Mouse (Mus musculus): Measurements from ENCODE around the gene Aqp9.

The Aqp9 gene

DNA sequence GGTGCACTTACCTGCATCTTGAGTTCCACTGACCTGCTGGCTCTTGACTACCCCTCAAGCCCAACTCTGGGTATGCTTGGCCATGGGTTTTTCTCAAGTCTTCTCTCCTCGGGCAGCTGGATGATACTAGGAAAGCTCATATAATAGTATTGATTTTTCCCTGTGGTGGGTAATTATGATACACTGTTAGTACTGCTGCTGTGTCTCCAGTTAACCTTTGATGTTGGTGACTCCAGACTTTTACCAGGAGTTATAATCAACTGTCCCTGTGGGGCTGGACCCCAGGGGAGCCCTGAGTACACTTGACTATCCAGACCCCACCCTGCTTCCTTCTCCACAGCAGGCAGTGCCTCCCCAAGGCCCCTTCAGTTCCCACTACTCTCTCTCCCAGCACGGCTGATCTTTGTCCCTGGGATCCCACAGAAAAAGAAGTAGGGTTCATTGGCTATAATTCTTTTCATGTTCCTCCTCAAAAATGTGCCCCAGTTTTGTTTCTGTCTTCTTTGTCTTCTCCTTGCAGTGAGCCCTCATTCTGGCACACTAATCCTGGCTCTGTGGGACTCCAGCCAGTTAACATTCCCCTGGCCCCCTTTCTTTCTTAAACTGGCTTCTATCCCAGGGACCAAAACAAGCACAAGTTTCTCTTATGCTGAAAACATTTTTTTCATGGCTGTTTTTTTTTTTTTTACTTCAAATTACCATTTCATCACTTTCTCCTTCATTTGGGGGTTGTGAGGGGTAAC is 838 bp downstream of the Aqp9 start:
- no peak for DNase-seq (ENCODE audit: low spot score in 2 of 2)

DNA sequence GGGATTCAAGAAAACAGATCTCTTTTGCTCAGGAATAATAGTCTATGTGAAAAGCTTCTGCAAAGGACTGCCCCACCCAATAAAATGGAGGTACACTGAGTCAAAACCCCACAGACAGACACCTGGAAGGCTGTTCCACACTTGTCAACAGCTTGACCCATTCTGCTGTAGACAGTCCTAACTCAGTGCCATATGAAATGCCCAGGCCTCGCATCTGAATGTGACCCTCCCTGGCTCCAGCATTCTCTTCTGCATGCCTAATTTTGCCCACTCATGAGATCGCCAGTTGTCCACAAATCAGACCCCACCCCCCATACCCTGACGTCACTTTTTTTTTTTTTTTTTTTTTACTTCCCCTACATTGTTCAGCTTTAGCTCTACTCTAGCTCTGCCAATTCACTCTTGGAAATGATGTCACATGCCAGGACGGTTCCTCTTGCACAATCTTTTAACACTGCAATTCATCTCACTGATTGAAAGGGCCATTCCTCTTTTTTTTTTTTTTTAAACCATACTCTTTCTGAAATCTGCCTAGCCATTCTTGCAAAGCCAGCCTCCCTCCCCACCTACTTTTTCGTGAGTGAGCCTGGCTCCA is 1.5 kb downstream of the Aqp9 start:
- no peak for DNase-seq (ENCODE audit: low spot score in 2 of 2)

DNA sequence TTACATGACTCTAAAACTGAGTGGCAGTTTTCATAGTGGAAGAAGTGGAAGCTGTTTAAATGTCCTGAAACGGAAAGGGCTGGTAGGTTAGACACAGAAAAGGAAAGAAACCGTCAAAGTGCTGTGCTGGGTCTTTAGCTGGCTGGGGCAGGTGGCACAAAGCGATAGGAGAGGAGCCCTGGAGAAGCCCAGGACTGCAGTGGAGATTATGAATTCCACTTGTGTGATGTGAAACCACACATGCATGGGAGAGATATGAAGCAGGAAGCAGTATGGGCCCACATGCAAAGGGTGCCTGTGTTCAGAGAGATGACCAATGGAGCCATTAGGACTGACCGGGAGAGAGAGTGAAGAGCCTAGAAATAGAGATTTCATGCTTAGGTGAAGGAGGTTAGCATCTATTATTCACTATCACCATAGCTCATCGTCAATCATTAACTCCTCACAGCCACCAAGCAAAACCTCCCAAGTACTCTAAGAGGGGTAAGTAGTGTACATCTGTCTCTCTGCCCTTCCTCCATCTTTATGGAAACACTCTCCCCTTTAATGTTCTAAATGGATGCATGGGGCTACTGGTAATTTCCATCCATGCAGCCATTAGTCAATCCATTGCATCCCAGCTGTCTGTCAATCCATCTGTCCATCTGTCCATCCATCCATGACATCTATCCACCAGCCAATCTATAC is 2.3 kb downstream of the Aqp9 start:
- DNase-seq (ENCODE audit: low spot score in 2 of 2), result no peak

DNA sequence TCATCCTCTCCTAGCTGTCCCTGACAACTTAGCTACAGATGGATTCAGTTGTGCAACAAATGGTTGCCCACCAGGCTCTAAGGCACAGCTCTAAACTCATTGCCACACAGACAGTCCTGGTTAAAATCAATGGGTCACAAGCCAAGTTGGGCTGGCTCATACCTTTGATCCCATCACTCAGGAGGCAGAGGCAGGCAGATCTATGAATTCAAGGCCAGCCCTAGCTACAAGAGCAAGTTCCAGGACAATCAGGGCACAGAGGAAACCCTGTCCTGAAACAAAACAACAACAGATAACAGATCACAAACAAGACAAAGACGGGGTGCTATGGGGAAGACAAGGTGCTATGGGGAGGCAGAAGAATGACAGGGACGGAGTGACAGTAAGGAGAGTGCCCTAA is 3.0 kb downstream of the Aqp9 start:
- DNase-seq (ENCODE audit: low spot score in 2 of 2), result no peak

DNA sequence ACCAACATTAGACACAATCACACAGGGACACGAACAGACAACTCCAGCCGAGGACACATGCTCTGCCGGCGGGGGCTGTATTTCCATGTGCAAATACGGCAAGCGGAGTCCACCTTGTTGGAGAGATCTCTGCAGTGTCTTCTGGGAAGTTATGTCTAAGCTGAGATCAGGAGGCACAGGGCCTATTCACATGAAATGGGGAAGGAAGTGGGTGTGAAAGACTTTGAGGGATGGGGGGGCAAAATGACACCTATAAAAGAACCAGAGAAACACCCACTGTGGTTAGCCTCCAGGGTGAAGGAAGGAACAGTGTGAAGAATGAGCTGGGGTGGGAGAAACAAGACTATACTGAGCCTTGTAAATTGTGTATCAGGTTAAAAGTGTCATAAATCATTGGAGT is 3.4 kb downstream of the Aqp9 start:
- DNase-seq (ENCODE audit: low spot score in 2 of 2), result no peak

DNA sequence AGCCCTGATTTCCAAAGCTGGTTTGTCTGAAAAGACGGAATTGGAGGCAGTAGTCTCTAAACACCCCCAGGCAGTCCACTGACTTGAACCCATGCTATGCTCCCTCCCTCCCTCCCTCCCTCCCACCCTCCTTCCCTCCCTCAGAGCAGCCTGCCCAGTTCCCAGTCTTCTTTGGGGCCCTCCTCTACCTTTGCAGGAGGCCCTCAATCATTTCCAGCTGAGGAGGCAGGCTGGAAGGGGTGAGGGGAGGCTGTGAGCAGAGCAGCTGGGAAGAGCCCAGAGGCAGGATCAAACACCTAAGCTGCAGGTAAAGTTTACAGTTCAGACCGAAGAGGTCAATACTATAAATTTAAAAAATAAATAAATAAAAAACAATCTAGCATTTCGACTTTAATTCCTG is 4.1 kb downstream of the Aqp9 start:
- DNase-seq (ENCODE audit: low spot score in 2 of 2), result no peak

DNA sequence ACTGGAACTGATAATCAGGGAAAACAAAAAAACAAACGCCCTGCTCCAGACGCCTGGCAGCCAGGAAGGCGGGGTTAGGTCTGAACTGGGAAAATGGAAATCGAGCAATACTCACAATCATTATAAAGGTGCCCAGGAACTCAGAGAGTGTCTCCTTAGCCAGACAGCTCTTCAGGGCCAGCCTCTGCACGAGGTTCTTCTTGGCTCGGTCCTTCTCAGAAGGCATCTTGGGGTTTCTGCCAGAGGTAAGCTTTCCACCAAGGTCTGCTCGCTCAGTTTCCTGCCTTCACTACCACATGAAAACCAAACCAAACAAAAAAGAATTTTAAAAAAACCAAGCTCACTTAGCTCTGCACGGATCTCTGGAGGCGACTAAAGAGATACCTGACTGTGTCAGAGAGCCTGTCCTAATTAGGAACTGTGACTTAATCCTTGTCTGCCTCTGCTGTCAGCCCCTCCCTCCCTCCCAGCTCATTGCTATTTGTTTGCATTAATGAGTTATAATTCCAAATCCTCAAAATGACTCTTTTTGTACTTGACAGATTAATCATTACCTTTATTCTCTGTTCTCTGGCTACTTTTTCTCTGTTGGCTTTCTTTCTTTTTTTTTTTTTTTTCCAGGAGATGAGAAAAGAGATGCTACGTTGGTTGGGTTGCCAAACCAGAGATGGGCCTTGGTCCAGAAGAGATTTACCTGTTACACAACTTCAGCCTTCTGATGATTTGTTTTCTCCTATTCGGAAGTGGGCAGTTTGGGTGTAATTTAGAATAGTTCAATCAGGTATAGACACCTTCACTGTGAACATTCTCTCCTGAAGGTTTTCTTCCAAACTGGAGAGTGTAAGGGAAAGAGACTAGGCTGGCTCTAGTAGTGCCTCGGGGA is 5.4 kb downstream of the Aqp9 start:
- DNase-seq (ENCODE audit: low spot score in 2 of 2), result no peak

DNA sequence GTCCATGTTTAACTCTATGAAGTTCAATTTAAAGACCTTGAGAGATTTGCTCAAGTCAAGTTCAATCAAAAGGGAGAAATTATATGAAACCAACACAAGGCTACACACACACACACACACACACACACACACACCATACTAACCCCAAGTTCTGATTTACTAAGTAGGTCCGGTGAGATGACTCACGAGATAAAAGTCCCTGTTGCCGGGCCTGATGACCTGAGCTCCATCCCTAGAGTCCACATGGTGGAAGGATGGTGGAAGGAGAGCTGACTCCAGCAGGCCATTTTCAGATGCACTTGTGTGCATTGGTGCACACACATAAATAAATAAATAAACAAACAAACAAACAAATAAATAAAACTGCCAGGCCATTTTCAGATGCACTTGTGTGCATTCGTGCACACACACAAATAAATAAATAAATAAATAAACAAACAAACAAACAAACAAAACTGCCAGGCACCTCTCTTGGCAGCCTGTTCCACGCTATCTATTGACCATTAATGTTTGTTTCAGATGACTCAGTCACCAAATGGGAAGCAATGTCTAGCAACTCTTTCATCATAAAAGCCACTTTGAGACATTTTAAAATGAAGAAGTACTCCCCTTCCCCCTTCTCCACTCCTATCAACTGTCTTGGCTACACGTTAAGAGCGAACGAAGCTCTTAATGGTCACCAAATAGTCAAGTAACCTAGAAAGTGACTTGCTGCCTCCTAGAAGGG is 6.2 kb downstream of the Aqp9 start:
- DNase-seq (ENCODE audit: low spot score in 2 of 2), result no peak

DNA sequence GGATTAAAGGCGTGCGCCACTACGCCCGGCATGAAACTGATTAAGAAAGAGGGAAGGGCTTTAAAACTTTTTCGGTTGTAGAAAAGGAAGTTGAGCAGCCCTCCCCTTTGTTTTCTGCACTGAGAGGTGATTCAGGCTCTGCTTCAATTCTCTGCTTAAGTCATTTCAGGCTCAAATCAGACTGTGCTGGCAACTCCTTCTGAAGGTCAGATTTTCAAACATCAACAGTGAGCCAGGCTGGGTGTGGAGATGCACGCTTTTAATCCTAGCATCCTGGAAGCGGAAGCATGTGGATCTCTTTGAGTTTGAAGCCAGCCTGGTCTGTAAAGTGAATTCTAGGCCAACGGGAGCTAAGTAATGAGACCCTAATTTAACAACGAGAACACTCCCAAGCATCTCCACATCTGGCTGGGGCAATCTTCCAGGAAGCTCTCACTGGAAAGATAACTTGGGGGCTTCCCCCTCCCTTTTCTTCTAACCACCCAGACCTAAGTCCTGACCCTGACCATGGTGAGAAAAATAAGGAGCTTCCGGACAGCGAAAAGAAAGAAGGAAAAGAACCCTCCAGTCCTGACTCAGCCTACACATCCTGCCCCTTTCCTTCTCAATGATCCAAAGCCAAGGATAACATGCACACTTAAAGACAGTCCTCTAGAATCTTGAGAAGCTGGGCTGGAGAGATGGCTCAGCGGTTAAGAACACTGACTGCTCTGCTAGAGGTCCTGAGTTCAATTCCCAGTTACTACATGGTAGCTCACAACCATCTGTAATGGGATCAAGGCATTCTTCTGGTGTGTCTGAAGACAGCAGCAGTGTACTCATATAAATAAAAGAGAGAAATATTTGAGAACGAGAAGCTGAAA is 7.4 kb downstream of the Aqp9 start:
- no peak for DNase-seq (ENCODE audit: low spot score in 2 of 2)

DNA sequence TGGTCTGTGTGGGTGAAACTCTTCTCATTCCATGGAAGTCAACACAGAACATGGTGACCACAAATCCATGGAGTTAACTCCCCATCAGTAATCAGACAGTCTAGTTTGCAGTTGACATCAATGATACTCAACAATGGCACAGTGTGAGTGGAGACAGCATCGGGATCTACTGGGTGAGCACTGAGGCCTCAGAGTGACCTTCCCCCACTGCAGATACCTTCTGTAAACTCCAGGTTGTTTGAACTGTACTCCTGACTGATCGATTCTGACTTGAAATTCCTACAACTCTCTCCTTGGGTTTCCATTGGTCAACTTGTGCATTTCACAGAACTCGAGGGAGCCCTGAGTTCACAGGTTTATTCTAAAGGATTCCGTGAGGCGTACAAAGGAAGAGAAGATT is 8.8 kb downstream of the Aqp9 start:
- DNase-seq (ENCODE audit: low spot score in 2 of 2), result no peak

DNA sequence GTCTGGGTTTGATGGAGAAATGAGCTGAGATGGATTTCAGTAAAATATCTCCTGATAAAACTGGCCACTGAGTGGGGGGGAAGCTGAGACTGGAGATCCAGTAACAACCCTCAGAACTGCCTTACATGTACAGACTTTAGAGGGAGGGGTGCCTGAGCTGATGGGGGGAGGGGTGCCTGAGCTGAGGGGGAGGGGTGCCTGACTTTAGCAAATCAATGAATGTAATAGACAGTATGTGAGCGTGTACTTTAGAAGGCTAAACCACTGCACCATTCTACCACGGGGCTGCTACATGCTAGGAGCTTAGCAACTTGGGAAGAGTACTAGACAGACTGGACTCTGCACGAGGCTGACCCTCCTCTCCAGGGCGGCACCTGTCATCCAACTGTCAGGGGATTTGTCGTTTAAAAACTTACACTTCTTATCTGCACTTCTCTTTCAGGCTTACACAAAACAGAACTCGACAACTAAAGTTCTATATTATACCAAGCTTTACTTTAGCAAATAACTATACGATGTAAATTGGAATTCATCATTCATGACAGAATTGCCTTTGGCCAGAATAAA is 9.3 kb downstream of the Aqp9 start:
- DNase-seq (ENCODE audit: low spot score in 2 of 2), result no peak

DNA sequence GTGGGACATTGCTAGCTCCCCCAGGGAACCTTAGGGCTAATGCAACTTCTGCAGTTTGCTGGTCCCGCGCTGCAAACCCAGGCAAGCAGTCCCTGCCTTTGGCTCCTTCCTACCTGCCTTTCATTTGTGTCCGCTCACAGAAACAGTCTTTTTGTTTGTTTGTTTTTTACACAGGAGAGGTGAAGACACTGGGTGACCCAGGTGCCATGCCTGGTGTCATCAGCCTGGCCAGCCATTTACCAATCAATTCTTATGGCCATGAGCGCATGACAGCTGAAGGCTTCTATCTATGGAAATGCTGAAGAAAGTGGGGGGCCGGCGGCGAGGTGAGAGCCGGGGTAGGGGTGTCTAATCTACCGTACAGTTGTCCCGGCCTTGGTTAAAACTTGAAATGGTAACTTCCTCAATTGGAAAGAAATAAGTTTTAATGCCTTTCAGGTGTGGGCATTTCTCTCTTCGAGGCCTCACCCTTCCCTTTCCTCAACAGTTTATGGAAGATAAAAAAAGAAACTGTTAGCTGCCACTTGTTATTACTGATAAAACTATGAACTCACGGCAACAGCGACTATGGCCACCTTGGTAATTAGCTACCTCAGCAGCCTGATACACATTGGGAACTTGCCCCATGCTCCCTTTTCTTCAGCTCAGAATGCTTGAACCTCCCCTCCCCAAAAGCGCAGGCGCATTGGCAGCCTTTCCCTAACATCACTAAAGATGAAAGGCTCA is 10.4 kb downstream of the Aqp9 start:
- DNase-seq (ENCODE audit: low spot score in 2 of 2), result no peak

DNA sequence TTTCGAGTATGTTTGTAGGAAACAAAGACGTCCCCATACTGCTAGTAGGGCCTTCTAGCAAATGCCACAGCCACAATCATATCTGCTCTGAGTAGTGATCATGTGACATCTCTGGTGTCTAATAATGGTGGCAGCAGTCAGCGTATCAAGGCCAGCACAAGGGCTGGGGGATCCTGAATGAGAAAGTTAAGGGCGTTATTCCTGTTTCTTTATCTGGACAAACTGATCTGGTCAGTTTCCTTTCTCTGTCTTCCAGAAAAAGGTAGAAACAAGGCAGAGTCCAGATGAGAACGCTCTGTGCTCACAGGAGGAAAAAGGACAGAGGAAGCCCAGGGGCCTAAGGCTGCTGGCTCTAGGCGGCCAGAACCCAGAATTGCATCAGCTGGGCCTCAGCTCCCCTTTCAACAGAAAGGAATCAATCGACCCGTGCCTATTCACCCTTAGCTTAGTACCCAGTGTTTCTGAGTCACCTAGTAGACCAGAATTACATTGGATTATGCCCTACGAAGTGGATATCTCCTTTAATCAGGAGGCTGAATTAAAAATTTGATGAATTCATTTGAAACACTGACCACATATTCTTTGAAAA is 11.9 kb downstream of the Aqp9 start:
- peak in 1 of 2 experiments; percentile 1 for DNase-seq (ENCODE audit: low spot score in 2 of 2)

DNA sequence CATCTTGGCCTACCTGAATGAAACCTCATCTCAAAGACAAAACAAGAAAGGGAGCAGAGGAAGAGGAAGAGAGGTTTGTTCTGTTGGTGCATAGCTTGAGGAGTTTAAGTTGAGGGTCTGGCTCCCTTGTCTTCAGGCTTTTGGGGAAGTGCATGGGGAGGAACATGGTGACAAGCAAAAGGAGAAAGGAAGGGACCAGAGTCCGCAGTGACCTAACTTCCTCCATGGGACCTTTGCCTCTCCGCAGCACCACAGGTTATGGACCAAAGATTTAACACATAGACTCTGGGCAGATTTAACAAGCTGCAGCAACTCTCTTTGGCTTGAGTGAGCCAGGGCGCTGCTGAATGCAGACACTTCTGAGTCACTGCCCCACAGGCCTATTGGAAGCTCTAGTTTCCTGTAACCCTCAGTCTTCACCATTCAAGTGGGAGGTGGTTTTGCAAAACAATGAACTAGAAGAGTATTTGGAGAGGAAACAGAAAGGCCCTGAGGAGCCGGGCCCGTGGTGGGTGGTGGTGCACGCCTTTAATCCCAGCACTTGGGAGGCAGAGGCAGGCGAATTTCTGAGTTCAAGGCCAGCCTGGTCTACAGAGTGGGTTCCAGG is 13.0 kb downstream of the Aqp9 start:
- DNase-seq (ENCODE audit: low spot score in 2 of 2), result no peak

DNA sequence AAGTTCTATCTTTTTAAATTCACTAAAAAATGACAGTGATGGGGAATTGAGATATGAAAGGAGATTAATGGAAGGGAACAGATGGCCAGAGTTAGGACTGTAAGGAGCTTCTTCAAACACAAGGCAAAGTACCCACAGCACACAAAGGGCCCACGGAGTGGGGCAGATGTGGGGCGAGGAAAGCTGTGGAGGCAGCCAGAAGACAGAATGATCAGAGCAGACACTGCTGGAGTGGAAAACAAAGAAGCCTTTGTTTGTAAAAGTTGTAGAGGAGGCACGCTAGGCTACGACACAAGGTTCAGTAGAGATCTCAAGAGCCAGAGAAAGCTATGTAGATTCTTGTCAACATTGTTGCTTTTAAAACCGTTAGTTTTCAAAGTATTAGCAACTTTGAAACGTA is 17.1 kb downstream of the Aqp9 start:
- DNase-seq (ENCODE audit: low spot score in 2 of 2), result no peak

DNA sequence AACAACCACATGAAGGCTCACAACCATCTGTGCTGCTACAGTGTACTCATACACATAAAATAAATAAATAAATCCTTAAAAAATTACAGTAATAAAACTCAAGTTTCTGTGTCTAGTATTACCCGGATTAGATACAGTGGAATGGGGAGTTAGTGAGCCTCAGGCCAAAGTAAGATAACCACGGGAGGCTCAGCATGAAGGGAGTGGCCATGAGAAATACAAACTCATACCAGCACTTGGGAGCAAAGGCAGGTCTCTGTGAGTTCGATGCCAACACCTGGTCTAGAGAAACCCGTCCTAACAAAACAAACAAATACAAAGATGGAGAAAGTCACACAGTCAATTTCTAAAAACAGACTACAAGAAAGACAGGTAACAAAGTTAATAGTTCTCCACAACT is 18.3 kb downstream of the Aqp9 start:
- DNase-seq (ENCODE audit: low spot score in 2 of 2), result no peak

DNA sequence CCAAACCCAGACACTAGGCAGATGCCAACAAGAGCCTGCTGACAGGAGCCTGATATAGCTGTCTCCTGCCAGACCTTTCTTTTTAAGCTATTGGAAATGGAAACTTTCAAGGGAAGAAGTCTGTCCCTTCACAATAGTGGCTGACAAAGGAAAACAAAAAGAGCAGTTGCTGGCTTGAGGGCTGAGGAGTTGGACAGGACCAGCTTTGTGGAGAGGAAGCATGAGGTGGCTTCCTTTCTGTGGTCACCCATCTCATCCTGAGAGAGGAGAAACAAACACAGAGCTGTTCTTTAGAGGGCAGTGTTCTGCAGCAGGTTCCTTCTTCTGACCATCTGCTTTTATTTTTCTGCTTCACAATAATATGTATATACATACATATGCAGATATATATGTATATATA is 19.6 kb downstream of the Aqp9 start:
- no peak for DNase-seq (ENCODE audit: low spot score in 2 of 2)

DNA sequence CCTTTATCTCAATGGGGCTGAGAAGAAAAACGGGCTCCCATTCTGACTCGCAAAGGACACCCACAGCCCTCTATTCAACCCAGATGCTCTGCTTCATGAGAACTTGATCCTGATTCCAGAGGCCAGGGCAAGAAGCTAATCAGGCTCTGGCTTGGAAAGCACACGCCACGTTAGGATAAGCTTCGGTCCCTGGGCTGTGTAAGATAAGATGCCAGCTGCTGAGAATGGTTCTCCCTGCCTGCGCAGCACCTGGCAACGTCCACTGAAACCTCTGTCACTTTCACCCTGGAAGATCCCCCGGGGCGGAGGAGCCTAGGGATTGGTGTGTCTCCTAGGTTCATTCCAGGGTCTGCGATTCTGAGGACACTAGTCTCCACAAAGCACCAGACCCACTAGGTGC is 22.3 kb downstream of the Aqp9 start:
- no peak for DNase-seq (ENCODE audit: low spot score in 2 of 2)

DNA sequence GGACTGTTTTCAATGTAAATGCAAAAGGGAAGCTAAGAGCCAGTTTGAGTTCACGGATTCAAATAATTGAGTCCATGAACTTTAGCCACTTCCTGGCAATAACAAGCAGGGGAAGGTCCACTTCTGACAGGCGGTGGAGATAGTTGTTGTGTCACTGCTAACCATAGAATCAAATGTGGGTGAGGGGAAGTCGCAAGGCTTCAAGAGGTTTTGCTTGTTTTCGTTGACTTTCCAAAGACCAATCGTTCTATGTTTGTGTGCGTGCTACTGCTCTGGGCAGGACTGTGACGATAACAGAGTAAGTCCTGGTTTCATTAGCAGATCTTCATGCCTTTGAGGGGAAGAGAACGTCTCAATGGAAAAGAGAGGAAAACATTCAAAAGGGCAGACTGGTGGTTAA is 28.3 kb downstream of the Aqp9 start:
- DNase-seq (ENCODE audit: low spot score in 2 of 2), result no peak

Data from urinary bladder, postnatal 4 days (tissue).